ENCODE assay signal across 25 mouse cellular contexts in the genomic region with DNA sequence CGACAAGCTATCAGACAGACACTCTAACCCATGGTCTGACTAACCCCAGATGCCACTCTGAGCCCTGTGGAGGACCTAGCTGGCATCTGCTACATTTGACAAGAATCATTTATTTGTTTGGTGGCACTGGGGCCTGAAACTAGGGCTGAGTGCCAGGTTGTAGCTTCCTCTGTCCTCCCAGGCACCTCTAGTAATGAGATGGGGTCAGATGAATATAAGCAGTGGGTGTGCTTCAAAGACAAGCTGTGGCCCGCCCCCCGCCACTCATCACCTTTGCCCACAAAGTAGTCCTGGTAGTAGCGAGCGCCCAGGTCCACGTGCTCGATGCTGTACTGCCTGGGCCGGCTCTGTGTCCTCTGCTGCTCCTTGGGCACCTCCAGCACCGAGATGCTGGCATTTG.
DNase-seq lines count a peak whose midpoint lies in the region; ATAC-seq and TF ChIP-seq lines count a peak whose summit lies in the region.
"Had no signal": no experiment of that assay in that cellular context is flagged by ENCODE, and none has a peak within 500 bp of the region (broad histone marks: within the 10 kb centered on the region; RNA-seq: fewer than 3 reads in every experiment).

No protein-coding gene starts in this region.

- WGBS in midbrain, embryonic 11.5 days, result 87% methylated on average over 9 of the region's 9 CpGs

- no peaks in the 10 kb centered on the region for H3K9me3 ChIP-seq in ES-E14 (ENCODE audit: control insufficient read depth, insufficient read depth, low read depth, low read length)
- H3K9me3 ChIP-seq in midbrain, embryonic 11.5 days (ENCODE audit: control insufficient read depth, low read length), result no peaks in the 10 kb centered on the region; the same call in 1 of the 2 replicates
- H3K9me3 ChIP-seq: embryonic facial prominence, embryonic 15.5 days; forebrain, embryonic 10.5 days; forebrain, embryonic 12.5 days had no signal

- peaks cover 33% of the 10 kb centered on the region; the same call in 1 of the 2 replicates for H3K36me3 ChIP-seq in ES-E14 (ENCODE audit: control insufficient read depth, insufficient read depth, low read length, poor library complexity, severe bottlenecking)
- H3K36me3 ChIP-seq in midbrain, embryonic 11.5 days (ENCODE audit: control insufficient read depth, insufficient read depth, low read length), result peaks cover 5% of the 10 kb centered on the region; the same call in 1 of the 2 replicates

- no peak overlapping the region for H3K27ac ChIP-seq in ES-E14 (ENCODE audit: insufficient read depth, low read depth, low read length, poor library complexity, severe bottlenecking)
- no peak overlapping the region for H3K27ac ChIP-seq in midbrain, embryonic 11.5 days (ENCODE audit: low read depth, low read length)
- H3K27ac ChIP-seq: embryonic facial prominence, embryonic 13.5 days; embryonic facial prominence, embryonic 15.5 days; forebrain, embryonic 10.5 days; forebrain, embryonic 12.5 days had no signal

- intact Hi-C loops in left cerebral cortex, postnatal 4 days (cut with DNase I), result no loop called here
- intact Hi-C loops in left cerebral cortex, postnatal 10 days (cut with DNase I), result no loop called here

- ATAC-seq in cerebellum, adult (ENCODE audit: insufficient number of reproducible peaks, low FRiP score, low TSS enrichment), result no peak
- ATAC-seq in midbrain, embryonic 11.5 days (ENCODE audit: low FRiP score), result no peak
- ATAC-seq: CD4-positive, CD25-positive, alpha-beta regulatory T cell, adult 4 months; forebrain, embryonic 14.5 days; forebrain, embryonic 16.5 days had no signal

- H3K27me3 ChIP-seq in midbrain, embryonic 11.5 days (ENCODE audit: control insufficient read depth, insufficient read depth, low read length), result no peaks in the 10 kb centered on the region
- H3K27me3 ChIP-seq: CH12.LX; embryonic facial prominence, embryonic 13.5 days; embryonic facial prominence, embryonic 15.5 days; forebrain, embryonic 12.5 days had no signal

- H3K9ac ChIP-seq in ES-E14 (ENCODE audit: insufficient read depth, low read depth, low read length, poor library complexity, severe bottlenecking), result peak overlapping the region; percentile 27; the same call in 1 of the 2 replicates
- no peak overlapping the region for H3K9ac ChIP-seq in midbrain, embryonic 11.5 days (ENCODE audit: low read length)
- H3K9ac ChIP-seq: embryonic facial prominence, embryonic 13.5 days; embryonic facial prominence, embryonic 15.5 days; forebrain, embryonic 12.5 days had no signal

- in situ Hi-C loops in ES-E14 (cut with MboI; ENCODE audit: low sequenced_read_pairs in 2 of 2, unreplicated experiment in 2 of 2), result loop anchor here in 1 of 2 experiments (10.0 kb wide), 1 partner anchor 126 kb away; no protein-coding TSS in a partner anchor

- no peak overlapping the region for H3K4me2 ChIP-seq in midbrain, embryonic 11.5 days
- H3K4me2 ChIP-seq: embryonic facial prominence, embryonic 13.5 days; embryonic facial prominence, embryonic 15.5 days; forebrain, embryonic 12.5 days had no signal

- peak; percentile 61 to 64 for DNase-seq in cerebellum, postnatal 10 days
- peak; percentile 65 for DNase-seq in left cerebral cortex, postnatal 4 days
- DNase-seq in left cerebral cortex, postnatal 10 days (ENCODE audit: extremely low spot score in 1 of 2, low spot score in 2 of 2), result no peak
- no peak for DNase-seq in ES-E14 (ENCODE audit: low read depth, low spot score)
- no peak for DNase-seq in adrenal gland, adult 8-10 months
- no peak for DNase-seq in midbrain, embryonic 11.5 days (ENCODE audit: low spot score, missing footprints)
- DNase-seq: adrenal gland, adult 2 months; adrenal gland, postnatal 14 days; adrenal gland, postnatal 36 days; B cell, adult 2 months; cerebellum, adult 11-12 months; cerebellum, adult 2 months; cerebellum, adult 9-10 months; cerebellum, postnatal 36 days; embryo, embryonic 11 days had no signal

- peaks cover 3 to 25% of the 10 kb centered on the region in 2 experiments for H3K4me1 ChIP-seq in ES-E14 (ENCODE audit: control insufficient read depth in 2 of 2, insufficient read depth in 2 of 2, low read length in 2 of 2, poor library complexity in 1 of 2)
- no peaks in the 10 kb centered on the region for H3K4me1 ChIP-seq in midbrain, embryonic 11.5 days (ENCODE audit: control insufficient read depth, insufficient read depth, low read length)
- H3K4me1 ChIP-seq: embryonic facial prominence, embryonic 13.5 days; embryonic facial prominence, embryonic 15.5 days; forebrain, embryonic 12.5 days had no signal

- H3K4me3 ChIP-seq in ES-E14 (ENCODE audit: insufficient read depth in 1 of 2, low read depth in 1 of 2, low read length in 2 of 2, poor library complexity in 1 of 2, severe bottlenecking in 1 of 2), result peak overlapping the region; percentile 42 to 43; a peak in 2 of 4 replicates
- H3K4me3 ChIP-seq in midbrain, embryonic 11.5 days (ENCODE audit: low read depth, low read length), result no peak overlapping the region
- H3K4me3 ChIP-seq: embryonic facial prominence, embryonic 13.5 days; embryonic facial prominence, embryonic 15.5 days; erythroblast, embryonic 14.5 days; forebrain, embryonic 10.5 days; forebrain, embryonic 12.5 days had no signal

TF ChIP-seq in ES-E14, 5 proteins besides CTCF, POLR2A, EP300 and RAD21:
- TF ChIP-seq HCFC1 (IDR thresholded peaks at IDR 0.05; ENCODE audit: borderline replicate concordance, insufficient read depth, low read length) (no peak), ZNF384 (IDR thresholded peaks at IDR 0.05; ENCODE audit: low read depth, low read length) (no peak), ZC3H11A (IDR thresholded peaks at IDR 0.05; ENCODE audit: borderline replicate concordance, low read depth, low read length) (no peak), MAFK (IDR thresholded peaks at IDR 0.05; ENCODE audit: insufficient read depth, low read depth, low read length) (no peak), CHD2 (IDR thresholded peaks at IDR 0.05; ENCODE audit: low read depth, low read length) (no peak)

Comparison
In these comparisons a context has a peak if more than half of its experiments do, and no peak if none do; other contexts are left out.
1. DNase-seq: peak in cerebellum, postnatal 10 days (2 of 2) and left cerebral cortex, postnatal 4 days (single experiment); none in left cerebral cortex, postnatal 10 days (0 of 2), ES-E14 (single experiment), adrenal gland, adult 8-10 months (single experiment) and midbrain, embryonic 11.5 days (single experiment).